Mouse (Mus musculus) liver, embryonic 11.5 days (tissue): ENCODE data around the gene Sim1. TPM values are rescaled to one million over a fixed set of nuclear protein-coding genes. Genes with fewer than 3 reads are reported as not detected.
A peak's percentile ranks its signal among the peaks of the same experiment; 100 is the strongest.

Source experiments
- ATAC-seq: fragments of 200-750 bp; cut with Nextera tagmentation; replicated peaks from 2 replicates; pipeline ENCODE4 v1.8.0; 2017; ENCODE audit warnings: moderate number of reproducible peaks, mild to moderate bottlenecking, moderate TSS enrichment, moderate library complexity; ENCODE audit not compliant: low FRiP score
- DNase-seq: peaks from one replicate; pipeline ENCODE4 v3.0.0-alpha.2; 2017; ENCODE audit warnings: low spot score
- H3K27ac ChIP-seq: fragments of 300-500 bp; sonication (generic); 2 replicates; pipeline ENCODE4 v1.5.1; 2014; ENCODE audit warnings: mild to moderate bottlenecking, low read depth, low read length, control low read depth
- H3K27me3 ChIP-seq: fragments of 300-500 bp; sonication (generic); replicated peaks from 2 replicates; pipeline ENCODE4 v1.6.1; 2014; ENCODE audit warnings: low read length, mixed read lengths; ENCODE audit not compliant: control insufficient read depth, insufficient read depth
- H3K36me3 ChIP-seq: fragments of 300-500 bp; sonication (generic); 2 replicates; pipeline ENCODE4 v1.6.1; 2014; ENCODE audit warnings: mild to moderate bottlenecking, low read length, moderate library complexity, mixed read lengths; ENCODE audit not compliant: control insufficient read depth, insufficient read depth
- H3K4me1 ChIP-seq: fragments of 300-500 bp; sonication (generic); replicated peaks from 2 replicates; pipeline ENCODE4 v1.6.1; 2014; ENCODE audit warnings: low read length, mixed read lengths; ENCODE audit not compliant: control insufficient read depth, insufficient read depth
- H3K4me2 ChIP-seq: fragments of 300-500 bp; sonication (generic); 2 replicates; pipeline ENCODE4 v1.6.1; 2014; ENCODE audit warnings: mild to moderate bottlenecking, control low read depth, moderate library complexity
- H3K4me3 ChIP-seq: fragments of 300-500 bp; sonication (generic); 2 replicates; pipeline ENCODE4 v1.5.1; 2014; ENCODE audit warnings: low read depth, low read length, control low read depth
- H3K9ac ChIP-seq: fragments of 300-500 bp; sonication (generic); 2 replicates; pipeline ENCODE4 v1.6.1; 2014; ENCODE audit warnings: low read depth, low read length, control low read depth
- H3K9me3 ChIP-seq: fragments of 300-500 bp; sonication (generic); 2 replicates; pipeline ENCODE4 v1.6.1; 2016; ENCODE audit warnings: low read length, inconsistent platforms, mixed read lengths; ENCODE audit not compliant: control insufficient read depth
- WGBS: fragments of 180-500 bp; shearing (Covaris S2); extraction: QIAGEN DNeasy Blood & Tissue Kit; methylation state at CpG from one replicate; pipeline ENCODE4 v1.1.7; 2014; 5-methylcytosine and 5-hydroxymethylcytosine counted together
- polyA plus RNA-seq: library from polyadenylated mRNA; unstranded; fragments of >200 nt; fragmentation: Nextera tagmentation; extraction: Ambion mirVana; gene quantifications from 2 replicates; pipeline ENCODE4 v1.2.1, GENCODE M21; 2014

Sim1 gene
- polyA plus RNA-seq, 1 experiment from 2014 or later = 0.04 TPM

DNA sequence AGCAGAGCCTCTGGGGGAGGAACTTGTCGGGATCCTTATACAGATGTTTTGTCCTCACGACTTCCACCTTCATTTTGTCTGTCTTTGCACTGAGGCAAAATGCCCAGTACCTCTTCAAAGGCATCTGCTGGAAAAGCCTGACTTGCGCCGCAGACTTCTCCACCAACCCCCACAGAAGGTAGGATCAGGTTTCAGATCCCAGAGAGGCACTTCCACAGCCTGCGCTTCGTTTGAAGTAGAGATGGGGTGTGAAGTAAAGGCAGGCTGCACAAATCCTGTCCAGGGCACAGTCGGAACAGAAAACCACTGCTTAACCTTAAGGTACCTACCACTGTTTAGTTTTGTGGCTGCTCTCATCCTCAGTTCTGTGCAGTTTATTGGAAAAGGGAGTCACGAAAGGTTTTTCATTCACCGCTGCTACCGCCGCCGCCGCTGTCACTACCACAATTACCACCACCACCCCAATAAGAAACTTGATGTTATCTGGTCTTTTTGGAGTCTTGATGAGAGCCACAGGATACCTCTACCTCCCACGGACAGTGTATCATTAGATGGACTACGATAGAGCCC is 1.7 kb upstream of the Sim1 start:
- no peak overlapping the region for H3K4me2 ChIP-seq
- H3K4me3 ChIP-seq = no peak overlapping the region
- no peak for ATAC-seq
- 3% methylated on average over 15 of the region's 15 CpGs for WGBS
- DNase-seq = no peak
- no peaks in the 10 kb centered on the region for H3K36me3 ChIP-seq
- H3K4me1 ChIP-seq = peaks cover 3% of the 10 kb centered on the region; the same call in 1 of the 2 replicates
- H3K9me3 ChIP-seq = no peaks in the 10 kb centered on the region
- H3K27ac ChIP-seq = no peak overlapping the region
- H3K9ac ChIP-seq = no peak overlapping the region
- H3K27me3 ChIP-seq = peaks cover 90% of the 10 kb centered on the region

DNA sequence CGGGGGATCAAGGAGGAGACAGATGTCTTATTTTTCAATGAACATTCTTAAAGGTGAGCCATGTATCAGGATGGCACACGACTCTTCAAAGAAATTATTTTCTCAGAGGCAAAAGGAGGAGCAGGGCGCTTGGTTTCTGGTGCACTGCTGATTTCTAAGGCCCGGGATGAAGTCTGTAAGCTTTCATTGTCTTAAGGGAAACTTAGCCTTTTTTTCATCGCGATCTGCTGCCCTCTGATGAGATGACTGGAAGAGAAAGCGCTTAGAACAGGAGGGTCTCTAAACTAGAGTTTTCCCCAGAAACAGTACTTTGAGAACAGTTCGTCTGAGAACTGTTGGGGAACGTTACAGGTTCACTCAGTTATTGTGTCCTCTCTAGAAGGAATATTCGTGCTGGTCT is 1.0 kb upstream of the Sim1 start:
- Histone ChIP-seq H3K4me3 (no peak overlapping the region), H3K36me3 (no peaks in the 10 kb centered on the region), H3K4me2 (no peak overlapping the region), H3K27me3 (peaks cover 94% of the 10 kb centered on the region), H3K27ac (no peak overlapping the region), H3K9ac (no peak overlapping the region), H3K4me1 (peaks cover 3% of the 10 kb centered on the region; the same call in 1 of the 2 replicates), H3K9me3 (no peaks in the 10 kb centered on the region)
- DNase-seq (no peak), ATAC-seq (no peak)
- WGBS = 2% methylated on average over 10 of the region's 10 CpGs

DNA sequence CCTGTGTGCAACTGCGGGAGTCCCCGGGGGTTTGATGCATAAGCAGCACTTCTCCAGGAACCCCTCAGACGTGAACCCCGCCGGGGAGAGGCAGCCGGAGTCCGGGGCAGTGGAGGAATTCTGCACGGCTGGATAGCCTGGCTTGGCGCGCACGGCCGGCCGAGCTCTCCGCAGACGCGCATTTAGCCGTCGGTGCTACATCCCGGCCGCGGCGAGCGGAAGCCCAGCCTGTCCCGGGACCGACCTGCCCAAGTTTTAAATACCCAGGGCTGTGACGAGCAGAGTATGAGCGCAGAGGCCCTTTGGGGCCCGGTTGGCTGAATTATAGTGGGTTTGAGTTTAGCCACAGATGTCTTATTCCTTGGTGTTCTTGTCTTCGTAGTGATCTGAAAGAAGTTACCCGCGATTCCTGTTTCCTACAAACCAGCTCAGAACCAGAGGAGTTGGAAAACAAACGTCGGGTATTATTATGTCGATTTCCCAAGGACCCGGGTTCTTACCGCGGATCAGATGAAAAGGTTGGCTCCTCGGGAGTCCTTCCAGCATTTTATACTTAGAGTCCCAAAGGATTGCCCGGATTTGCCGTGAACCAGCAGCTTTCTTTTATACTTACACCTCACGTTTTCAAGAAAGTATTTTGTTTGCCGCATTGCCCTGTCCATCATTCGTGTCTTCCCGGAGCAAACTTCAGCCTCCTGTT is 687 bp downstream of the Sim1 start:
- Histone ChIP-seq H3K9ac (no peak overlapping the region), H3K27ac (no peak overlapping the region), H3K4me2 (peak overlapping the region; percentile 58), H3K36me3 (no peaks in the 10 kb centered on the region), H3K4me1 (peaks cover 3% of the 10 kb centered on the region; the same call in 1 of the 2 replicates), H3K27me3 (peaks cover 89% of the 10 kb centered on the region), H3K4me3 (peak overlapping the region; percentile 31), H3K9me3 (no peaks in the 10 kb centered on the region)
- peak; percentile 20; the same call in 1 of the 2 replicates for ATAC-seq
- DNase-seq = no peak
- WGBS = 1% methylated on average over 44 of the region's 44 CpGs

DNA sequence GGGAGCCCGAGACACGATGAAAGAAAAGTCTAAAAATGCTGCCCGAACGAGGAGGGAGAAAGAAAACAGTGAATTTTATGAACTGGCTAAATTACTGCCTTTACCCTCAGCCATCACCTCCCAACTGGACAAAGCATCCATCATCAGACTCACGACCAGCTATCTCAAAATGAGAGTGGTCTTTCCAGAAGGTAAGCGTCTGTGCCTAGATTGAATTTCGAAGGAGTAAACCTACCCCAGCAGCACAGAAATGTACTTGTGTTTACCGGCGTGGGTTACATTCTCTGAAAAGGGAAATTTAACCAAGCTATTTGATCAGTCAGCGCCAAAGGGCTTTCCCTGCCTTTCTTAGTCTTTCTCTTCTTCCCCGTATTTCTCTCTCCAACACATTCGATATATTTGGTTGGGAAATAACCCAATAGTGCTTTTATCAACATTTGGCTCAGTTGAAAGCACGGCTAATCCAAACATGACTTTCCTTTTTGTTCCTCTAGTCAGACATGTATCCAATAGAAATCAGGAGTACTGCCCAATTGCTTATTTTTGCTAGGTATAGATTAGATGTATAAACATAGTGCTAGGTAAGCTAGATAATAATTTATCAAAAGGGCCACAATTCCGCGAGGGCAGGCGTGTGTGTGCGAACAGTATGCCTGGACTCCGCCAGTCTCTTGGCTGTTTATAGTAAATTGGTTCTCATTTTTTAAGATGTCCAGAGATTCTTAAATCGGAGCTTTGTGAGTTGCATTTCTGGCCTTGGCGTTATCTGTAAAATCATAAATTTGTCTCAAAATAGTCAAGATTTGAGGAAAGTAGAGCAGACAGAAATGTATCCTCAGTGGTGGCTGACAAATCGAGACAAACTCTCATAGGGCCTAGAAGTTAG is 1.6 kb downstream of the Sim1 start:
- 6% methylated on average over 21 of the region's 21 CpGs for WGBS
- DNase-seq = no peak
- Histone ChIP-seq H3K36me3 (no peaks in the 10 kb centered on the region), H3K4me2 (no peak overlapping the region), H3K9ac (no peak overlapping the region), H3K4me1 (peaks cover 3% of the 10 kb centered on the region; the same call in 1 of the 2 replicates), H3K27ac (no peak overlapping the region), H3K9me3 (no peaks in the 10 kb centered on the region), H3K4me3 (no peak overlapping the region), H3K27me3 (peaks cover 89% of the 10 kb centered on the region)
- ATAC-seq = no peak

DNA sequence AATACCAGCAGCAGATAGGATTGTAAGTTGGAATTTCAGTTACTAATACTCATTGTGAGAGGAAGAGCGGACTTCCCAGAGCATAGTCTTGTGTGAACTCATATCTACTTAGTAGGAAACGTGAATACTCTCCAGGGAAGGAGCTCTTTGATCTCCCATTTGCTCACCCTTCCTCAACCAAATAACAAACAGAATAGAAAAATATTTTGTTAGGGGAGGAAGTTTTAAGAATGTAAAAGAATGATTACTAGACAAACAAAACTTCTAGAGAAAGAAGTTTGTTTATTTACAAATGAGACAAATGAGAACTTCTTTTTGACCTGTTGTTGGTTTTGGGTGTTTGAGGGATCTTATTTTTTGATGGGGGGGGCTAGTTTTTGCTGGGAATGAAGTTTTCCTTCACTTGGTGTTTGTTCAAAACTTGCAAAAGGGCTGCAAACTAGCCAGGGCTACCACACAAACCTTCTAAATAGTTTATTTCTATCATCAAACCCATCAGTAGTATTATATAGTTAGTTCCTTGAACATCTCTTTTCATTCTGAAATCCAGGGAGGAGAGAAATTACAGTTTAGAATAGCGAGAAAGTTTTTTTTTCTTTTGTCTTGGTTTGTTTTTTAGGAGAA is 2.3 kb downstream of the Sim1 start:
- no peak overlapping the region for H3K9ac ChIP-seq
- no peak overlapping the region for H3K4me3 ChIP-seq
- H3K27me3 ChIP-seq = peaks cover 90% of the 10 kb centered on the region
- no peaks in the 10 kb centered on the region for H3K9me3 ChIP-seq
- no peak overlapping the region for H3K27ac ChIP-seq
- peaks cover 3% of the 10 kb centered on the region; the same call in 1 of the 2 replicates for H3K4me1 ChIP-seq
- no peak for ATAC-seq
- H3K4me2 ChIP-seq = no peak overlapping the region
- 4% methylated on average over 3 of the region's 3 CpGs for WGBS
- no peaks in the 10 kb centered on the region for H3K36me3 ChIP-seq
- DNase-seq = no peak

DNA sequence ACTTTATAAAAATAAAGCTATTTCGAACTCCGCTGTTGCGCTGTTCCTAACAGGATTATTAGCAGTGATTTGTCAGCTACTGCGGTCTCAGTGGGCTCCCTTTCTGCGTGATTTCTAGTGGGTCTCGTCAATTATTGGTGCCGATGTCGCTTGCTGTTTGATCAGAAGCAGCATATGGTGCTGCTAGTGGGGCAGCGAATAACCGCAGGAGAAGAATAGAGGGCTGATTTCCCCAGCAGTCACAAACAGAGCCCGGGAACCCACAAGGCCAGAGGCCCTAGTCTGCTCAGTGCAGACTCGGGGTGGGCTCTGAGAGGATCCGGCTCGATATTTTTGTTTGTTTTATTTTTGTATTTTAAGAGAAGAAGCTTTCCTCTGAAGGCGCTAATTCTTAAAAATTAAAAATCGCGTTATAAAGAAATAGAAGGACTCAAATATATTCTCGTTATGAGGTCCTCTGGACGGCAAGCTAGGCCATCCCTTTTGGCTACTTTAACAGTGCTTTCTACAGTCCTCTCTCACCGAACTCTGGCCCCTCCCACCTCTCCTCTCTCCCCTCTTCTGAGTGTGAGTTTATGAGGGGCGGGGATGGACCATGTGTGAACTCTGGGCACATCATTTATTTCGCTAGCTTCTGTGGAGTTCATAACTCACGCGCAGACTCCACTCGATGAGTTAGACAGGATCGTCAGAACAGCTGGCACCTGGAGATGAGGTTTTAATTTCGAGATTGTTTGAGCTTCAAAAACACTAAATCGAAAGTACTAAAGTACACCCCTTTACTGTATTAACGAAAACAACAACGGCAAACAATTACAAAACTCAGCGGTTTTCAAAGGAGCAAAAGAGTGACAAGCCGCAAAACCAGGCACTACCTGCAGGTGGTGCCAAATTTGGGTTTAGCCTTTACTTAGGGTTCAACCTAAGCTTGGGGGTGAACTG is 3.2 kb downstream of the Sim1 start:
- no peak for ATAC-seq
- Histone ChIP-seq H3K36me3 (no peaks in the 10 kb centered on the region), H3K9ac (no peak overlapping the region), H3K4me1 (peaks cover 3% of the 10 kb centered on the region; the same call in 1 of the 2 replicates), H3K27me3 (peaks cover 90% of the 10 kb centered on the region), H3K4me2 (no peak overlapping the region), H3K27ac (no peak overlapping the region), H3K4me3 (no peak overlapping the region), H3K9me3 (no peaks in the 10 kb centered on the region)
- WGBS = 3% methylated on average over 32 of the region's 32 CpGs
- DNase-seq = no peak

DNA sequence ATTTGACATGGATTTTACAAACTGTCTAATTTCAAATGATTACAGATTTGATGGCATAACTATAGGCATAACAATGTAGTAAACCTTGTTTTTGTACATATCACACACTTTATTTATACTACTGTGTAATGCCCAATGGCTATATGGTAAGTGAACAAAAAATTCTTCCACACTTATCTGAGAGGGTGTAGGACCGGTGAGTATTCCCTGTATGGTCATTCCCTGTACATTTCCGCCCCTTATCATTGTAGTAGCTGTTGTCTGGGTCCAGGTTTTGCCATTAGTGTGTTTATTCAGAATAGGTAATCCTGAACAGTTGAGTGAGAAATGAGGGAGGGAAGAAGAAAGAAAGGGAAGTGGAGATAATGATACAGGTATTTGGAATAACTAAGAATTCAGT is 4.1 kb downstream of the Sim1 start:
- H3K27ac ChIP-seq = no peak overlapping the region

More for the DNA sequence above, 4.1 kb downstream of the Sim1 start:
- DNase-seq (no peak), ATAC-seq (no peak)
- Histone ChIP-seq H3K9ac (no peak overlapping the region), H3K36me3 (no peaks in the 10 kb centered on the region), H3K9me3 (no peaks in the 10 kb centered on the region), H3K4me1 (peaks cover 3% of the 10 kb centered on the region; the same call in 1 of the 2 replicates), H3K27me3 (peaks cover 90% of the 10 kb centered on the region), H3K4me3 (no peak overlapping the region), H3K4me2 (no peak overlapping the region)
- 20% methylated on average over 2 of the region's 2 CpGs for WGBS
